Mouse (Mus musculus) embryonic facial prominence, embryonic 14.5 days (tissue): ENCODE data around the gene Lyar. TPM values are rescaled to one million over a fixed set of nuclear protein-coding genes. Genes with fewer than 3 reads are reported as not detected.

Experiments
- ATAC-seq: fragments of 200-750 bp; cut with Nextera tagmentation; 2 replicates; pipeline ENCODE4 v1.8.0; 2017; ENCODE audit warnings: low read depth, moderate number of reproducible peaks, moderate TSS enrichment
- DNase-seq: peaks from one replicate; pipeline ENCODE4 v3.0.0-alpha.2; 2015; ENCODE audit warnings: low spot score
- H3K27ac ChIP-seq: fragments of 300-500 bp; sonication (generic); replicated peaks from 2 replicates; pipeline ENCODE4 v1.5.1; 2014; ENCODE audit warnings: low read depth, mild to moderate bottlenecking, low read length, moderate library complexity
- H3K27me3 ChIP-seq: fragments of 300-500 bp; sonication (generic); replicated peaks from 2 replicates; pipeline ENCODE4 v1.6.1; 2014; ENCODE audit warnings: low read length; ENCODE audit not compliant: control insufficient read depth, insufficient read depth
- H3K36me3 ChIP-seq: fragments of 300-500 bp; sonication (generic); 2 replicates; pipeline ENCODE4 v1.6.1; 2014; ENCODE audit warnings: low read length, mixed read lengths; ENCODE audit not compliant: control insufficient read depth, insufficient read depth
- H3K4me1 ChIP-seq: fragments of 300-500 bp; sonication (generic); 2 replicates; pipeline ENCODE4 v1.6.1; 2014; ENCODE audit warnings: antibody characterized with exemption, low read length; ENCODE audit not compliant: control insufficient read depth, insufficient read depth
- H3K4me2 ChIP-seq: fragments of 300-500 bp; sonication (generic); 2 replicates; pipeline ENCODE4 v1.6.1; 2014; ENCODE audit warnings: low read depth, mild to moderate bottlenecking, low read length, moderate library complexity, mixed read lengths
- H3K4me3 ChIP-seq: fragments of 300-500 bp; sonication (generic); 2 replicates; pipeline ENCODE4 v1.5.1; 2014; ENCODE audit warnings: low read depth, mild to moderate bottlenecking, low read length
- H3K9ac ChIP-seq: fragments of 300-500 bp; sonication (generic); 2 replicates; pipeline ENCODE4 v1.6.1; 2014; ENCODE audit warnings: low read depth, mild to moderate bottlenecking, low read length, moderate library complexity, mixed read lengths
- H3K9me3 ChIP-seq: fragments of 300-500 bp; sonication (generic); 2 replicates; pipeline ENCODE4 v1.6.1; 2016; ENCODE audit warnings: low read length; ENCODE audit not compliant: control insufficient read depth
- WGBS: fragments of 180-500 bp; shearing (Covaris S2); extraction: QIAGEN DNeasy Blood & Tissue Kit; methylation state at CpG from one replicate; pipeline ENCODE4 v1.1.7; 2014; 5-methylcytosine and 5-hydroxymethylcytosine counted together
- polyA plus RNA-seq: library from polyadenylated mRNA; unstranded; fragments of >200 nt; fragmentation: Nextera tagmentation; extraction: Ambion mirVana; gene quantifications from 2 replicates; pipeline ENCODE4 v1.2.1, GENCODE M21; 2014

The Lyar gene
- polyA plus RNA-seq, 1 experiment from 2014 or later, result 81.6 TPM

- Histone ChIP-seq H3K4me1 (0 out of 2 replicates have a peak, but pooled peaks cover 3% of the 10 kb centered on the region), H3K27me3 (no peaks in the 10 kb centered on the region), H3K9ac (no peak overlapping the region), H3K27ac (no peak overlapping the region), H3K4me3 (no peak overlapping the region), H3K9me3 (0 out of 2 replicates have a peak, but pooled peaks cover 3% of the 10 kb centered on the region), H3K36me3 (peaks cover 45% of the 10 kb centered on the region), H3K4me2 (no peak overlapping the region)
- no peak for ATAC-seq
- no peak for DNase-seq
- 96% methylated on average over 2 of the region's 2 CpGs for WGBS
Measured at GRCm38 (mm10) chr5:38236627-38237026, 16.4 kb downstream of the Lyar start.

- no peak overlapping the region for H3K9ac ChIP-seq
- no peak overlapping the region for H3K4me3 ChIP-seq
- ATAC-seq, result 0 out of 2 replicates have a peak, but pooled peaks have one; percentile 15
- DNase-seq, result peak; percentile 8
- peaks cover 9% of the 10 kb centered on the region for H3K36me3 ChIP-seq
- WGBS, result 17% methylated on average over 5 of the region's 5 CpGs
- H3K27ac ChIP-seq, result no peak overlapping the region
- H3K9me3 ChIP-seq, result 0 out of 2 replicates have a peak, but pooled peaks cover 3% of the 10 kb centered on the region
- H3K4me2 ChIP-seq, result no peak overlapping the region
- H3K4me1 ChIP-seq, result 0 out of 2 replicates have a peak, but pooled peaks cover 3% of the 10 kb centered on the region
- H3K27me3 ChIP-seq, result no peaks in the 10 kb centered on the region
Measured at GRCm38 (mm10) chr5:38240727-38241472, 20.6 kb downstream of the Lyar start.

GRCm38 (mm10) chr5:38241473-38241834 lies 21.2 kb downstream of the Lyar start:
- Histone ChIP-seq H3K27ac (no peak overlapping the region), H3K36me3 (peaks cover 4% of the 10 kb centered on the region; the same call in 1 of the 2 replicates), H3K9ac (no peak overlapping the region), H3K4me3 (no peak overlapping the region), H3K27me3 (no peaks in the 10 kb centered on the region), H3K4me2 (no peak overlapping the region), H3K4me1 (0 out of 2 replicates have a peak, but pooled peaks cover 3% of the 10 kb centered on the region), H3K9me3 (0 out of 2 replicates have a peak, but pooled peaks cover 3% of the 10 kb centered on the region)
- WGBS, result 84% methylated on average over 3 of the region's 3 CpGs
- DNase-seq (no peak), ATAC-seq (no peak; the same call in 1 of the 2 replicates)

GRCm38 (mm10) chr5:38241966-38242365 lies 21.7 kb downstream of the Lyar start:
- H3K9ac ChIP-seq, result no peak overlapping the region
- ATAC-seq, result no peak
- H3K27ac ChIP-seq, result no peak overlapping the region
- DNase-seq, result no peak
- 0 out of 2 replicates have a peak, but pooled peaks cover 3% of the 10 kb centered on the region for H3K4me1 ChIP-seq
- WGBS, result 87% methylated on average over 6 of the region's 6 CpGs
- H3K4me3 ChIP-seq, result no peak overlapping the region
- no peaks in the 10 kb centered on the region for H3K36me3 ChIP-seq
- H3K4me2 ChIP-seq, result no peak overlapping the region
- no peaks in the 10 kb centered on the region for H3K27me3 ChIP-seq
- no peaks in the 10 kb centered on the region for H3K9me3 ChIP-seq

GRCm38 (mm10) chr5:38255195-38255594 lies 34.9 kb downstream of the Lyar start:
- Histone ChIP-seq H3K27me3 (no peaks in the 10 kb centered on the region), H3K4me1 (no peaks in the 10 kb centered on the region), H3K4me2 (no peak overlapping the region), H3K4me3 (no peak overlapping the region), H3K9ac (no peak overlapping the region), H3K9me3 (no peaks in the 10 kb centered on the region), H3K27ac (no peak overlapping the region), H3K36me3 (no peaks in the 10 kb centered on the region)
- no peak for ATAC-seq
- 48% methylated on average over 4 of the region's 4 CpGs for WGBS
- DNase-seq, result no peak

GRCm38 (mm10) chr5:38255644-38256043 lies 35.4 kb downstream of the Lyar start:
- H3K27ac ChIP-seq, result no peak overlapping the region
- no peak overlapping the region for H3K4me3 ChIP-seq
- H3K4me1 ChIP-seq, result no peaks in the 10 kb centered on the region
- no peaks in the 10 kb centered on the region for H3K9me3 ChIP-seq
- 88% methylated on average over 3 of the region's 3 CpGs for WGBS
- H3K9ac ChIP-seq, result no peak overlapping the region
- H3K27me3 ChIP-seq, result no peaks in the 10 kb centered on the region
- no peak overlapping the region for H3K4me2 ChIP-seq
- DNase-seq (no peak), ATAC-seq (no peak)
- H3K36me3 ChIP-seq, result no peaks in the 10 kb centered on the region

- Histone ChIP-seq H3K27ac (no peak overlapping the region), H3K9ac (no peak overlapping the region), H3K4me3 (no peak overlapping the region), H3K4me2 (no peak overlapping the region), H3K36me3 (no peaks in the 10 kb centered on the region), H3K27me3 (no peaks in the 10 kb centered on the region), H3K4me1 (peaks cover 6% of the 10 kb centered on the region; the same call in 1 of the 2 replicates), H3K9me3 (no peaks in the 10 kb centered on the region)
- DNase-seq (no peak), ATAC-seq (no peak)
- WGBS, result 71% methylated on average over 1 of the region's 1 CpGs
Measured at GRCm38 (mm10) chr5:38256551-38256950, 36.3 kb downstream of the Lyar start.

GRCm38 (mm10) chr5:38258034-38258772 lies 37.9 kb downstream of the Lyar start:
- peak; percentile 34 for ATAC-seq
- Histone ChIP-seq H3K27ac (no peak overlapping the region), H3K4me3 (no peak overlapping the region), H3K4me2 (no peak overlapping the region), H3K27me3 (no peaks in the 10 kb centered on the region), H3K4me1 (peaks cover 6% of the 10 kb centered on the region; the same call in 1 of the 2 replicates), H3K9me3 (no peaks in the 10 kb centered on the region), H3K36me3 (peaks cover 14% of the 10 kb centered on the region), H3K9ac (no peak overlapping the region)
- DNase-seq, result peak; percentile 53
- WGBS, result 40% methylated on average over 8 of the region's 8 CpGs
